Mouse (Mus musculus) thymus, postnatal 14 days (tissue): Measurements from ENCODE around the gene Axin1.
"Not testable (repeated sequence)": the region's sequence is repeated elsewhere in the genome, so short reads cannot be mapped to it uniquely, and the experiment has no call there.

Experiments used
- DNase-seq: peaks from one replicate; pipeline ENCODE4 v3.0.0; 2021

Gene Axin1

GRCm38 (mm10) chr17:26122431-26123140, 15.9 kb upstream of the Axin1 start:
- no peak for DNase-seq

- DNase-seq: peak; percentile 91
These were observed 15.2 kb upstream of the Axin1 start, which contains the start of gene Mrpl28 for GRCm38 (mm10) chr17:26123267-26123684. TSS of gene Mrpl28 (plus strand) at chr17:26123500.

GRCm38 (mm10) chr17:26124560-26124959, 13.9 kb upstream of the Axin1 start:
- no peak for DNase-seq

- DNase-seq: no peak
These were observed 13.3 kb upstream of the Axin1 start for GRCm38 (mm10) chr17:26125226-26125625.

GRCm38 (mm10) chr17:26131062-26131732, 7.3 kb upstream of the Axin1 start:
- DNase-seq: no peak

GRCm38 (mm10) chr17:26131856-26132853, 6.3 kb upstream of the Axin1 start:
- DNase-seq: no peak

GRCm38 (mm10) chr17:26137106-26137750, 1.3 kb upstream of the Axin1 start:
- no peak for DNase-seq

- DNase-seq: no peak
These were observed 747 bp upstream of the Axin1 start for GRCm38 (mm10) chr17:26137751-26138130.

- peak; percentile 72 for DNase-seq
These were observed 453 bp downstream of the Axin1 start for GRCm38 (mm10) chr17:26138901-26139381.

- no peak for DNase-seq
These were observed 4.3 kb downstream of the Axin1 start for GRCm38 (mm10) chr17:26142796-26143195.

GRCm38 (mm10) chr17:26143386-26143785, 4.9 kb downstream of the Axin1 start:
- DNase-seq: no peak

- no peak for DNase-seq
These were observed 10.6 kb downstream of the Axin1 start for GRCm38 (mm10) chr17:26149056-26149455.

GRCm38 (mm10) chr17:26151886-26152630, 13.6 kb downstream of the Axin1 start:
- DNase-seq: no peak

- no peak for DNase-seq
These were observed 24.2 kb downstream of the Axin1 start for GRCm38 (mm10) chr17:26162736-26163135.

- peak; percentile 49 for DNase-seq
These were observed 29.6 kb downstream of the Axin1 start for GRCm38 (mm10) chr17:26168039-26168438.

- DNase-seq: not testable (repeated sequence)
These were observed 36.8 kb downstream of the Axin1 start for GRCm38 (mm10) chr17:26175248-26175647.

- DNase-seq: no peak
These were observed 40.1 kb downstream of the Axin1 start for GRCm38 (mm10) chr17:26178611-26179010.

GRCm38 (mm10) chr17:26181179-26181578, 42.7 kb downstream of the Axin1 start:
- no peak for DNase-seq

- DNase-seq: no peak
These were observed 49.1 kb downstream of the Axin1 start for GRCm38 (mm10) chr17:26187592-26187991.

GRCm38 (mm10) chr17:26188091-26188805, 49.8 kb downstream of the Axin1 start:
- no peak for DNase-seq

- DNase-seq: not testable (repeated sequence)
These were observed 53.0 kb downstream of the Axin1 start for GRCm38 (mm10) chr17:26191486-26191885.
